Mouse (Mus musculus) embryonic facial prominence, embryonic 12.5 days (tissue): ENCODE data around the gene Olfr1419. TPM values are rescaled to one million over a fixed set of nuclear protein-coding genes. Genes with fewer than 3 reads are reported as not detected.
"Not testable (repeated sequence)": the region's sequence is repeated elsewhere in the genome, so short reads cannot be mapped to it uniquely, and the experiment has no call there.

ENCODE experiments used
- ATAC-seq: fragments of 200-750 bp; cut with Nextera tagmentation; 2 replicates; pipeline ENCODE4 v1.8.0; 2017; ENCODE audit not compliant: insufficient number of reproducible peaks, insufficient read depth, low FRiP score, low TSS enrichment
- H3K27ac ChIP-seq: fragments of 300-500 bp; sonication (generic); 2 replicates; pipeline ENCODE4 v1.5.1; 2016; ENCODE audit warnings: mild to moderate bottlenecking
- H3K27me3 ChIP-seq: fragments of 300-500 bp; sonication (generic); 2 replicates; pipeline ENCODE4 v1.6.1; 2016; ENCODE audit warnings: mild to moderate bottlenecking, moderate library complexity
- H3K36me3 ChIP-seq: fragments of 300-500 bp; sonication (generic); 2 replicates; pipeline ENCODE4 v1.6.1; 2016; ENCODE audit warnings: mild to moderate bottlenecking
- H3K4me1 ChIP-seq: fragments of 300-500 bp; sonication (generic); 2 replicates; pipeline ENCODE4 v1.6.1; 2016
- H3K4me2 ChIP-seq: fragments of 300-500 bp; sonication (generic); replicated peaks from 2 replicates; pipeline ENCODE4 v1.6.1; 2016; ENCODE audit warnings: mild to moderate bottlenecking, moderate library complexity
- H3K4me3 ChIP-seq: fragments of 300-500 bp; sonication (generic); 2 replicates; pipeline ENCODE4 v1.5.1; 2016; ENCODE audit warnings: mild to moderate bottlenecking
- H3K9ac ChIP-seq: fragments of 300-500 bp; sonication (generic); 2 replicates; pipeline ENCODE4 v1.6.1; 2016; ENCODE audit warnings: mild to moderate bottlenecking, moderate library complexity
- H3K9me3 ChIP-seq: fragments of 300-500 bp; sonication (generic); 2 replicates; pipeline ENCODE4 v1.6.1; 2016; ENCODE audit warnings: mild to moderate bottlenecking, moderate library complexity
- WGBS: fragments of 180-500 bp; shearing (Covaris S2); methylation state at CpG from one replicate; pipeline ENCODE4 v1.1.7; 2016; 5-methylcytosine and 5-hydroxymethylcytosine counted together
- polyA plus RNA-seq: library from polyadenylated mRNA; unstranded; fragments of >200 nt; fragmentation: Nextera tagmentation; extraction: Ambion mirVana; gene quantifications from 2 replicates; pipeline ENCODE4 v1.2.1, GENCODE M21; 2016

The Olfr1419 gene
- polyA plus RNA-seq: not detected in 2 replicates

DNA sequence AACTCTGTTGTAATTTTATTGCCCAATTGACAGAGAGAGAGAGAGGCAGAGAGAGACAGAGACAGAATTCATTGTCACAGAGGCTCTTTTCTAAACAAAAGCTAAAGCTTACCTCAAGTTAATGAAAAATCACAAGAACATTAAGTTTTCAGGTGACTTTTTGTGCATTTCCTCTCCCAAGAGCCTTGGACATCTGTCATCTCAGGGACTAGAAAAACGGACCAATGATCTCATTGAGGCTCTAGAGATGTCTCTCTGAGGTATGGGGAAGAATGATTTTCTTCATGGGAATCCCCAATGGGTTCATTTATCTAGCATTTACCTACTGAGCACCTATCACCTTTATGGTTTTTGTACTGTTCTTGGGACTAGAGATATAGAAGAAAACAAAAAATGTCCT is at the start of gene Olfr1419:
Gene Olfr1419 (minus strand): TSS at position 101 of the 400 bp plus-strand sequence.
- Histone ChIP-seq H3K27me3 (no peaks in the 10 kb centered on the region), H3K4me1 (no peaks in the 10 kb centered on the region), H3K9ac (no peak within 1 kb of the TSS), H3K4me3 (no peak within 1 kb of the TSS), H3K4me2 (no peak within 1 kb of the TSS), H3K27ac (no peak within 1 kb of the TSS), H3K36me3 (no peaks in the 10 kb centered on the region), H3K9me3 (no peaks in the 10 kb centered on the region)
- ATAC-seq: no peak
- 47% methylated on average over 1 of the region's 1 CpGs for WGBS

GRCm38 (mm10) chr19:11922515-11922914 is 47.6 kb upstream of the Olfr1419 start:
- H3K4me3 ChIP-seq, H3K27ac ChIP-seq, ATAC-seq, H3K4me1 ChIP-seq, H3K27me3 ChIP-seq, H3K9ac ChIP-seq, H3K9me3 ChIP-seq, H3K4me2 ChIP-seq: not testable (repeated sequence)
- H3K36me3 ChIP-seq: peaks cover 61% of the 10 kb centered on the region
- 96% methylated on average over 2 of the region's 2 CpGs for WGBS

DNA sequence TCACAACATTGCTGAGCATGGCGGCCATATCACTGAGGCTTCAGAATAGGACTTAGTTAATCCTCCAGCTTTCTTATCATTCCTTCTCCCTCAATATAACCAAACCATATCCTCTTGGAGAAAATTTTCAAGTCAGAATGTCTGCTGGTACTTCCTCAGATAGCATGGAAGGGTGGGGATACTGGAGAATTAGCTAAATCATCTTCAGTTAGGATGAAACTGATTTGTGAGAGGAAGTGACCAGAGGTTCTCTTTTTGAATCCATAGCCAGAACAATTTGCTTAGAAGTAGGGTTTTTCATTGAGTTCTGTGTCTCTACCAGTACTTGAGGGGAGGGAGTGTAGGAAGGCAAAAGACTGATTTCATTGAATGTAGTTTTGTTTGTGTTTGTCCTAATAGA is 47.2 kb upstream of the Olfr1419 start:
- H3K9ac ChIP-seq: no peak overlapping the region
- H3K36me3 ChIP-seq: peaks cover 57% of the 10 kb centered on the region
- 97% methylated on average over 1 of the region's 1 CpGs for WGBS
- no peaks in the 10 kb centered on the region for H3K27me3 ChIP-seq
- H3K4me3 ChIP-seq: no peak overlapping the region
- ATAC-seq: no peak
- H3K9me3 ChIP-seq: no peaks in the 10 kb centered on the region
- no peak overlapping the region for H3K27ac ChIP-seq
- no peak overlapping the region for H3K4me2 ChIP-seq
- no peaks in the 10 kb centered on the region for H3K4me1 ChIP-seq

DNA sequence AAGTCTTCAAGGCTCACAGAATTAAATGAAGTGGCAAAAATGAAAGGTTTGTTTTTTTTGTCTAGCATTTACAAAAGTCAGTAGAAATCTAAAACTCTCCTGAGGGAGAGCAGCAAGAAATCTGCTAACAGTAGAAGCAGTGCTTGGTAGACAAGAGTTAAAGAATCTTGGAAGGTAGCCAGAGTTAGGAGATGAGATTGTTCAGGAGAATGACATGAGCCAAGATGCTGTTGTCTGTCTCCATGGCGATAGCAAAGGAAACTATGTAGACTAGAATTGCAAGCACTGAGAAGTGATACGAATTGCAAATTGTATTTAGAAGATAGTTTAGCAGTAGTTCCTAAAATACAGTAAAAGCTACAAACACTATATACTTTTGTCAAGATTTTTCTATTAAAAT is 40.9 kb upstream of the Olfr1419 start:
- H3K27ac ChIP-seq: no peak overlapping the region
- no peaks in the 10 kb centered on the region for H3K9me3 ChIP-seq
- H3K4me3 ChIP-seq: no peak overlapping the region
- H3K36me3 ChIP-seq: peaks cover 22% of the 10 kb centered on the region
- H3K4me2 ChIP-seq: no peak overlapping the region
- no peak overlapping the region for H3K9ac ChIP-seq
- peaks cover 10% of the 10 kb centered on the region for H3K4me1 ChIP-seq
- 60% methylated on average over 2 of the region's 2 CpGs for WGBS
- no peaks in the 10 kb centered on the region for H3K27me3 ChIP-seq
- ATAC-seq: no peak

DNA sequence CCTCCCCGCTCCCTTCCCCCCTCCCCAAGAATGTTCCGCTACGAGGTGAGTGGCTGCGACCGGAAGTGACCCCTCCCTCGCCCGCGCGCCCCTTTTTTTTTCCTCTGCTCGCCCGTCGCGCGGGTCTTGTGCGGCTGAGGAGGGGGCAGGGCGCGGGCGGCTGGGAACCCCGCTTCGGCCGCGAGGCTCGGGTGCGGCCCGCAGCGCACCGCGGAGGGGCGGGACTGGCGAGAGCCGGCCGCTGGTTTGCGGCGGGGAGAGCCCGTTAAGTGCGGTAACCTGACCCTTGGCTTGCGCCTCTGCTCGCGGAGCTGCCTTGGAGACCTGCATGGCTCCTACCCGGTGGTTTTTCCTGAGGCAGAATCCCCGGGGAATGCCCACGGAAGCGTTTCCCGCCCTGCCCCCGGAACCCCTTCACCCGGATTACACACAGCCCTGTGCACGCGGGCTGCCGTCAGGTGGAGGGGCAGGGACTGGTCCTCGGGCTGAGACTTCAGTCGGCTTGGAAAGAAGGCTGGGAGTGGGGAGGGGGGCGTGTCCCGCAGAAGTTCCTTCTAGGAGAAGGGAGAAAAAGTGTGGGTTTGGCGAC is 37.7 kb upstream of the Olfr1419 start:
- Histone ChIP-seq H3K36me3 (peaks cover 12% of the 10 kb centered on the region; the same call in 1 of the 2 replicates), H3K4me2 (peak overlapping the region; percentile 77), H3K27me3 (no peaks in the 10 kb centered on the region), H3K4me3 (peak overlapping the region; percentile 82), H3K4me1 (peaks cover 10% of the 10 kb centered on the region), H3K9ac (peak overlapping the region; percentile 84), H3K27ac (peak overlapping the region; percentile 92), H3K9me3 (no peaks in the 10 kb centered on the region)
- ATAC-seq: peak; percentile 68
- WGBS: under 1% methylated on average over 49 of the region's 54 CpGs

DNA sequence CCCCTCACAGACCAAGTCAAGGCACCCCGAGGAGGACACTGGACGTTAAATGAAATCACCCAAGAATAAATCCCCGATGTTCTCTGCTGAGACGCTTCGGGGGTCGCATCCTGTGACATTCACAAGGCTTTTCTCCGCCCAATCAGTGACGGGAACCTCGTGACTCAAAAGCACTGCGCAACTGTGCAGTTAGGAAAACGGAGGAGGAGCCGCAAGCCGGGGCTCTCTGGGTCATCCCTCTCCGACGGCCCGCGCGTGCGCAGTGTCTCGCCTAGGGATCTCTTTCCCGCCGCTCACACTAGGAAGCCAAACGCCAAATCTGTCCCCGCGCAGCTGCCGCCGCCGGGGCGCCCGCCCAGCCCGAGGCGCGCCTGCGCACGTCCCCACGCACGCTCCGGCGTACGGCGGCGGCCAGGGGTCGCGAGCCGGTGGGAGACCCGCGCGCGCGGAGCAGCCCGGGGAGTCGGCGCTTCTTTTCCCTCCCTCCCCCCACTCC is 37.2 kb upstream of the Olfr1419 start, which contains the start of gene Patl1:
Gene Patl1 (plus strand): TSS at position 363 of the 496 bp plus-strand sequence.
- Histone ChIP-seq H3K36me3 (peaks cover 12% of the 10 kb centered on the region; the same call in 1 of the 2 replicates), H3K4me1 (peaks cover 10% of the 10 kb centered on the region), H3K4me2 (peak within 1 kb of the TSS; percentile 77), H3K4me3 (peak within 1 kb of the TSS; percentile 82), H3K27ac (peak within 1 kb of the TSS; percentile 92), H3K27me3 (no peaks in the 10 kb centered on the region), H3K9me3 (no peaks in the 10 kb centered on the region), H3K9ac (peak within 1 kb of the TSS; percentile 84)
- ATAC-seq: peak; percentile 98
- under 1% methylated on average over 53 of the region's 53 CpGs for WGBS

- no peaks in the 10 kb centered on the region for H3K9me3 ChIP-seq
- no peaks in the 10 kb centered on the region for H3K27me3 ChIP-seq
- H3K36me3 ChIP-seq: peaks cover 12% of the 10 kb centered on the region; the same call in 1 of the 2 replicates
- H3K4me2 ChIP-seq: peak overlapping the region; percentile 77
- peak overlapping the region; percentile 82 for H3K4me3 ChIP-seq
- ATAC-seq: peak; percentile 35; the same call in 1 of the 2 replicates
- H3K27ac ChIP-seq: peak overlapping the region; percentile 92
- peaks cover 10% of the 10 kb centered on the region for H3K4me1 ChIP-seq
- WGBS: 3% methylated on average over 17 of the region's 17 CpGs
- H3K9ac ChIP-seq: peak overlapping the region; percentile 68
Observed at GRCm38 (mm10) chr19:11911603-11912002, 36.7 kb upstream of the Olfr1419 start.

GRCm38 (mm10) chr19:11911021-11911420 is 36.1 kb upstream of the Olfr1419 start:
- ATAC-seq: no peak
- peak overlapping the region; percentile 82 for H3K4me3 ChIP-seq

DNA sequence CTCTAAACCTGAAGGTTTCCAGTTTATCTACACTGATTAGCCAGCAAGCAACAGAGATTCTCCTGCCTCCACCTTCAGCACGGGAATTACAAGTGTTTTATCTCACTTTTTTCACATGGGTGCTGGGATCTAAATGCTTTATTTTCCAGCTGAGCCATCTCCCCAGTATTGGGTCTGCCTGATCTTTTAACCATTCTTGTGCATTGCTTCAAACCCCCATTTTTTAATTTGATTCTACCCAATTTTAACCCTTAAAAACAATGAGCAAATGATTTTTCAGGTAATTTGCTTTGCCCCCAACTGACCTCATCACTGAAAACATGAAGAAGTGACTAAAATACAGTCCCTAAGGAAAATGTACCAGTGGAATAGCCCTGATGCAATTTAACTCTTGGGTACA is 11.4 kb upstream of the Olfr1419 start, which contains the start of gene Olfr1420:
Gene Olfr1420 (plus strand): TSS at position 301 of the 400 bp plus-strand sequence.
- Histone ChIP-seq H3K4me1 (no peaks in the 10 kb centered on the region; the same call in 1 of the 2 replicates), H3K9me3 (no peaks in the 10 kb centered on the region), H3K27ac (no peak within 1 kb of the TSS), H3K4me3 (no peak within 1 kb of the TSS), H3K36me3 (no peaks in the 10 kb centered on the region), H3K9ac (no peak within 1 kb of the TSS), H3K4me2 (no peak within 1 kb of the TSS), H3K27me3 (no peaks in the 10 kb centered on the region)
- 57% methylated on average over 1 of the region's 1 CpGs for WGBS
- ATAC-seq: no peak

More at GRCm38 (mm10) chr19:11911021-11911420, 36.1 kb upstream of the Olfr1419 start:
- WGBS: 94% methylated on average over 5 of the region's 5 CpGs
- Histone ChIP-seq H3K4me1 (peaks cover 10% of the 10 kb centered on the region), H3K27ac (no peak overlapping the region), H3K4me2 (peak overlapping the region; percentile 77), H3K27me3 (no peaks in the 10 kb centered on the region), H3K9ac (no peak overlapping the region; the same call in 1 of the 2 replicates), H3K9me3 (no peaks in the 10 kb centered on the region), H3K36me3 (peaks cover 12% of the 10 kb centered on the region; the same call in 1 of the 2 replicates)

- WGBS: 63% methylated on average over 22 of the region's 22 CpGs
- H3K27ac ChIP-seq, H3K27me3 ChIP-seq, H3K9ac ChIP-seq, H3K4me2 ChIP-seq, ATAC-seq, H3K36me3 ChIP-seq, H3K4me3 ChIP-seq, H3K4me1 ChIP-seq, H3K9me3 ChIP-seq: not testable (repeated sequence)
Observed at GRCm38 (mm10) chr19:11878404-11878803, 3.5 kb upstream of the Olfr1419 start.

- no peaks in the 10 kb centered on the region for H3K36me3 ChIP-seq
- no peak overlapping the region for H3K9ac ChIP-seq
- H3K27me3 ChIP-seq: no peaks in the 10 kb centered on the region
- no peak overlapping the region for H3K4me3 ChIP-seq
- 74% methylated on average over 2 of the region's 2 CpGs for WGBS
- no peaks in the 10 kb centered on the region for H3K4me1 ChIP-seq
- H3K27ac ChIP-seq: no peak overlapping the region
- ATAC-seq: no peak
- peaks cover 4% of the 10 kb centered on the region; the same call in 1 of the 2 replicates for H3K9me3 ChIP-seq
- H3K4me2 ChIP-seq: no peak overlapping the region
Observed at GRCm38 (mm10) chr19:11867837-11868236, 7.1 kb downstream of the Olfr1419 start.

GRCm38 (mm10) chr19:11860966-11861365 is 13.9 kb downstream of the Olfr1419 start, which contains the start of gene Olfr1418:
TSS of gene Olfr1418 (minus strand) at chr19:11861066.
- no peak for ATAC-seq
- Histone ChIP-seq H3K9me3 (no peaks in the 10 kb centered on the region), H3K36me3 (no peaks in the 10 kb centered on the region), H3K9ac (no peak within 1 kb of the TSS), H3K4me2 (no peak within 1 kb of the TSS), H3K4me3 (no peak within 1 kb of the TSS), H3K27me3 (no peaks in the 10 kb centered on the region), H3K4me1 (no peaks in the 10 kb centered on the region), H3K27ac (no peak within 1 kb of the TSS)
- WGBS: 89% methylated on average over 1 of the region's 1 CpGs
